Mouse (Mus musculus): ENCODE measurements around the gene Mrpl51.
"Not testable (repeated sequence)": the region's sequence is repeated elsewhere in the genome, so short reads cannot be mapped to it uniquely, and the experiment has no call there.

Mrpl51 gene

DNA sequence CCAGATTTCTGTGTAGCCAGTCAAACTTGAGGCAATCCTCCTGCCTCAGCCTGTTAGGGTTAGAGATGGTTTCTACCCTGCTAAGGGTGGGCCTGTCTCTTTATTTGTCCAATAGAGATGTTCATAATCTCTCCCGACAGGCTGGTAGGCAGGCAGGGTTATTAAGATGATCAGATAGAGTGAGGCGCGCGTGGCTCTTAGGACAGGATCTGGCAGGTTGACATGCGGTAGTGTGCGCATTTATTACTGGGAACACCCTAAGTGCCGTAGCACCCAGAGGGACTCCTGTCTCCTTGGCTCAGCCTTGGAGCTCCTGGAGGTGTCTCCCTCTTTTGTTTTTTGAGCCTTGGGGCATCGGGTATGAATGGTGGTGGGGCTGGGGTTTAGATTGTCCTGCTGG, 36.3 kb upstream of the Mrpl51 start:
- Histone ChIP-seq H3K27me3 (ENCODE audit: insufficient read depth, low read length) (no peaks in the 10 kb centered on the region), H3K9me3 (ENCODE audit: low read length) (no peaks in the 10 kb centered on the region), H3K4me3 (replicated peaks; ENCODE audit: low read length) (no peak overlapping the region), H3K4me1 (replicated peaks; ENCODE audit: low read depth, low read length) (peaks cover 84% of the 10 kb centered on the region), H3K36me3 (ENCODE audit: insufficient read depth, low read length) (peaks cover 80% of the 10 kb centered on the region)
- TF ChIP-seq CTCF (conservative IDR thresholded peaks at IDR 0.05; ENCODE audit: low read length) (no peak), POU5F1 (IDR thresholded peaks at IDR 0.05; ENCODE audit: borderline replicate concordance, low read length) (no peak), NANOG (IDR thresholded peaks at IDR 0.05; ENCODE audit: borderline replicate concordance, low read length) (no peak)

DNA sequence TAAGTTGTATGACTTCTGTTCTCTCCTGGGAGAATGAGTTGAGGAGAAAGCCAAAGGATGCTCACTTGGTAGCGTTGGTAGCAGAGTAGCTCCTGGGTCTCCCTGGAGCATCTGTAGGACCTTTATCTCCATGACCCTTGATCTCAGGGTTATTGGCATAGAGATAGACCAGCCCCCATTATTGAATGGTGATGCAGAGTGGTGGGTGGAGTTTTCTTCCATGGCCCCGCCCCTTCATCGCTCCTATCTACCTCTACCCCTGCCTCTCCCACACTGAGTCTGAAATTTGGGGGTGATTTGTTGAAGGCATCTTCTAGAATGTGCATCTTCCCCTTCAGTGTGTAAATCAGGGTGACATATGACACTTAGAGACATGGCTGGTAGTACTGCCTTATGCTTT, 35.1 kb upstream of the Mrpl51 start:
- no peak overlapping the region for H3K4me3 ChIP-seq (replicated peaks; ENCODE audit: low read length)
- no peaks in the 10 kb centered on the region for H3K27me3 ChIP-seq (ENCODE audit: insufficient read depth, low read length)
- H3K4me1 ChIP-seq (replicated peaks; ENCODE audit: low read depth, low read length) = peaks cover 82% of the 10 kb centered on the region
- H3K9me3 ChIP-seq (ENCODE audit: low read length) = no peaks in the 10 kb centered on the region
- no peak for TF ChIP-seq CTCF (conservative IDR thresholded peaks at IDR 0.05; ENCODE audit: low read length)
- TF ChIP-seq NANOG (IDR thresholded peaks at IDR 0.05; ENCODE audit: borderline replicate concordance, low read length) = no peak
- TF ChIP-seq POU5F1 (IDR thresholded peaks at IDR 0.05; ENCODE audit: borderline replicate concordance, low read length) = no peak
- H3K36me3 ChIP-seq (ENCODE audit: insufficient read depth, low read length) = peaks cover 82% of the 10 kb centered on the region

DNA sequence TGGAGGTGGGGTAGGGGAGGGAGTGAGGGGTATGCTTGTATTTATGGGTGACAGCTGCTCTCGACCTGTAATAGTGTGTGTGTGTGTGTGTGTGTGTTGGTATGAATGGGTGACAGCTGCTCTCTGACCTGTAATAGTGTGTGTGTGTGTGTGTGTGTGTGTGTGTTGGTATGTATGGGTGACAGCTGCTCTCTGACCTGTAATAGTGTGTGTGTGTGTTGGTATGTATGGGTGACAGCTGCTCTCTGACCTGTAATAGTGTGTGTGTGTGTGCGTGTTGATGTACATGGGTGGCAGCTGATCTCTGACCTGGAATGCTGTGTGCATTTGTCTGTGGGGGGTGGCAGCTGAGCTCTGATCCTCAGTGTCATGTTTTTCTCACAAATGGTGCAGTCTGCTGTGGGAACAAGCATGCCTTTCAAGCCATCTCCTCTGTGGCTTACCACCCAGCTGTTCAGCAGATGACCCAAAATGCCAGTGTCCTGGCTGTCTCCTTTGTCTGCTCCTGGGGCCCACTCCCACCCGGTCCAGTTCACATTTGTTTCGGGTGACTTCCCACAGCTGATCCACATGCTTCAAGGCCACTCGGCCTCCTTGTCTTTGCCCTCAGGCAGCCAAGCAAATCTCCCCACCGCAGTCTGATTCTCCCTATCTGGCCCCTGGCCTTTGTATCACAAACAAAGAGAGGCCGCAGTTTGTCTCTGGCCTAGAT, 34.5 kb upstream of the Mrpl51 start:
- Histone ChIP-seq H3K36me3 (ENCODE audit: insufficient read depth, low read length) (peaks cover 82% of the 10 kb centered on the region), H3K4me3 (replicated peaks; ENCODE audit: low read length) (no peak overlapping the region), H3K4me1 (replicated peaks; ENCODE audit: low read depth, low read length) (peaks cover 76% of the 10 kb centered on the region), H3K27me3 (ENCODE audit: insufficient read depth, low read length) (no peaks in the 10 kb centered on the region), H3K9me3 (ENCODE audit: low read length) (no peaks in the 10 kb centered on the region)
- TF ChIP-seq POU5F1 (IDR thresholded peaks at IDR 0.05; ENCODE audit: borderline replicate concordance, low read length) (no peak), CTCF (conservative IDR thresholded peaks at IDR 0.05; ENCODE audit: low read length) (no peak), NANOG (IDR thresholded peaks at IDR 0.05; ENCODE audit: borderline replicate concordance, low read length) (no peak)

DNA sequence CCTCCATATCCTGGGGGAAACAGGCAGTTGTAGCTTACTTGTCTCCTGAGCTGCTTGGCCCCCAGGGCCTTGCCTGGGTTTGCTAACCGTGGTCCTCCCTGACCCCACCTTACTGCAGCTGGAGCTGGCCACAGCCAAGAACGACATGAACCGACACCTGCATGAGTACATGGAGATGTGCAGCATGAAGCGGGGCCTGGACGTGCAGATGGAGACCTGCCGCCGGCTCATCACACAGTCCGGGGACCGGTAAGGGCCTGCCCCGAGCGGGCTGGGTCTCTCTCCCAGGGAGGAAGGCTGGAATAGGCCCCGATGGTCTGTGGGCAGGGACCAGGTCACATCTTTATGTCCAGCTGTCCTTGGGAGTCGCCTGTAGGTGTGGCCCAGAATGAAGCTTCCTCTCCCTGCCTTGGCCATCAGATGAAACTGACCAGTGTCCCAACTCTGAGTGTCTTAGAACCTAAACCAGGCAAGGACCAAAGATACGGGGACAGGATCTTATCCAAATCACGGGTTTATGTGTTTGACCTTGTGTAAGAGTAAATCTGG, 32.6 kb upstream of the Mrpl51 start:
- no peaks in the 10 kb centered on the region for H3K27me3 ChIP-seq (ENCODE audit: insufficient read depth, low read length)
- peak overlapping the region; percentile 49 for H3K4me3 ChIP-seq (replicated peaks; ENCODE audit: low read length)
- H3K9me3 ChIP-seq (ENCODE audit: low read length) = no peaks in the 10 kb centered on the region
- peaks cover 82% of the 10 kb centered on the region for H3K36me3 ChIP-seq (ENCODE audit: insufficient read depth, low read length)
- peaks cover 69% of the 10 kb centered on the region for H3K4me1 ChIP-seq (replicated peaks; ENCODE audit: low read depth, low read length)
- TF ChIP-seq POU5F1 (IDR thresholded peaks at IDR 0.05; ENCODE audit: borderline replicate concordance, low read length) (no peak), CTCF (conservative IDR thresholded peaks at IDR 0.05; ENCODE audit: low read length) (no peak), NANOG (IDR thresholded peaks at IDR 0.05; ENCODE audit: borderline replicate concordance, low read length) (no peak)

DNA sequence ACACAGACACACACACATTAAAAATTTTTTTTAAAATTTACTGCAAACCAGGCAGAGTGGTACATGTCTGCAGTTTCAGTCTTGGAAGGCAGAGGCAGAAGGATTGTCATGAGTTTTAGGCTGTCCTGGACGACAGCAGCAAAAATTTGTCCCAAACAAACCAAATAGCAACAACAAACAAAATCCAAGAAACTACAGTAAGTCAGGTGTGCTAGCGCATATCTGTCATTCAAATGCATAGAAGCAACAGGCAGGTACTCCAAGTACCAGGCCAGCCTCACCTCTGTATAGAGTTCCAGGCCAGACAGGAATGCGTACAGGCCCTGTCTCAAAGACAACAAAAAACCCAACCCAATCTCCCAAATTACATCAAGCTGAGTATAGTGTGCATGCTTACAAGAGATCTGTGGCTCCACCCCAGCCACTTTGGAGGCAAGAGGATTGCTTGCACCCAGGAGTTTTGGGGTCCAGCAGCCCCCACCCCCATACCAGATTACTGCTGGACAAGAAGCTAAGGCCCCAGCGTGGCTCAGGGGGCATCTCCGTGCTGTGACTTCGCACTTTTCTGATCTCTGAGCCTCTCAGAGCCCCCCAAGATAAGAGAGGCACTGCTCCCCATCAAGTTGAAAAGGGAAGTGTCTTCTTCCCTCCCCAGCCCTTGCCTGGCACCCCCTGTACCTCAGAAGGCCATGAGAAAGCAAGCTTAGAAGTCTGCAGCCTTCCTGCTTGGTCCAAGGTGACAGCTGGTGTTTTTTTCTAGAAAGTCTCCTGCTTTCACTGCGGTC, 31.6 kb upstream of the Mrpl51 start:
- H3K4me3 ChIP-seq (replicated peaks; ENCODE audit: low read length) = peak overlapping the region; percentile 55
- H3K36me3 ChIP-seq (ENCODE audit: insufficient read depth, low read length) = peaks cover 88% of the 10 kb centered on the region
- TF ChIP-seq POU5F1 (IDR thresholded peaks at IDR 0.05; ENCODE audit: borderline replicate concordance, low read length) = no peak
- TF ChIP-seq CTCF (conservative IDR thresholded peaks at IDR 0.05; ENCODE audit: low read length) = no peak
- TF ChIP-seq NANOG (IDR thresholded peaks at IDR 0.05; ENCODE audit: borderline replicate concordance, low read length) = no peak
- H3K9me3 ChIP-seq (ENCODE audit: low read length) = no peaks in the 10 kb centered on the region
- no peaks in the 10 kb centered on the region for H3K27me3 ChIP-seq (ENCODE audit: insufficient read depth, low read length)
- H3K4me1 ChIP-seq (replicated peaks; ENCODE audit: low read depth, low read length) = peaks cover 66% of the 10 kb centered on the region

DNA sequence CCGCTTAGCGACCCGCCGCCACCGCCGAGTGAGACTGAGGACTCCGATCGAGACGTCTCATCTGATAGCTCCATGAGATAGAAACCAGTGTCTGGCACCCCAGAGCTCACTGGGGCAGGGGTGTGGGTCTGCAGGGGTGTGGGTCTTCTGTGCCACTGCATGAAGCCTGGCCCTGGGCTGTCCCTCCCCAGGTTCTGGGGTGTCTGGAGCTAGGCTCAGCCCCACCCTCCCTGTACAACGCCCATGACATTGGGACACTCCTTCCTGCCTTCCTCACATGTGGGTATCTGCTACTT, 31.1 kb upstream of the Mrpl51 start:
- peaks cover 84% of the 10 kb centered on the region for H3K36me3 ChIP-seq (ENCODE audit: insufficient read depth, low read length)
- peak overlapping the region; percentile 55 for H3K4me3 ChIP-seq (replicated peaks; ENCODE audit: low read length)
- no peaks in the 10 kb centered on the region for H3K9me3 ChIP-seq (ENCODE audit: low read length)
- peaks cover 61% of the 10 kb centered on the region for H3K4me1 ChIP-seq (replicated peaks; ENCODE audit: low read depth, low read length)
- TF ChIP-seq NANOG (IDR thresholded peaks at IDR 0.05; ENCODE audit: borderline replicate concordance, low read length) (no peak), POU5F1 (IDR thresholded peaks at IDR 0.05; ENCODE audit: borderline replicate concordance, low read length) (no peak), CTCF (conservative IDR thresholded peaks at IDR 0.05; ENCODE audit: low read length) (no peak)
- H3K27me3 ChIP-seq (ENCODE audit: insufficient read depth, low read length) = no peaks in the 10 kb centered on the region

DNA sequence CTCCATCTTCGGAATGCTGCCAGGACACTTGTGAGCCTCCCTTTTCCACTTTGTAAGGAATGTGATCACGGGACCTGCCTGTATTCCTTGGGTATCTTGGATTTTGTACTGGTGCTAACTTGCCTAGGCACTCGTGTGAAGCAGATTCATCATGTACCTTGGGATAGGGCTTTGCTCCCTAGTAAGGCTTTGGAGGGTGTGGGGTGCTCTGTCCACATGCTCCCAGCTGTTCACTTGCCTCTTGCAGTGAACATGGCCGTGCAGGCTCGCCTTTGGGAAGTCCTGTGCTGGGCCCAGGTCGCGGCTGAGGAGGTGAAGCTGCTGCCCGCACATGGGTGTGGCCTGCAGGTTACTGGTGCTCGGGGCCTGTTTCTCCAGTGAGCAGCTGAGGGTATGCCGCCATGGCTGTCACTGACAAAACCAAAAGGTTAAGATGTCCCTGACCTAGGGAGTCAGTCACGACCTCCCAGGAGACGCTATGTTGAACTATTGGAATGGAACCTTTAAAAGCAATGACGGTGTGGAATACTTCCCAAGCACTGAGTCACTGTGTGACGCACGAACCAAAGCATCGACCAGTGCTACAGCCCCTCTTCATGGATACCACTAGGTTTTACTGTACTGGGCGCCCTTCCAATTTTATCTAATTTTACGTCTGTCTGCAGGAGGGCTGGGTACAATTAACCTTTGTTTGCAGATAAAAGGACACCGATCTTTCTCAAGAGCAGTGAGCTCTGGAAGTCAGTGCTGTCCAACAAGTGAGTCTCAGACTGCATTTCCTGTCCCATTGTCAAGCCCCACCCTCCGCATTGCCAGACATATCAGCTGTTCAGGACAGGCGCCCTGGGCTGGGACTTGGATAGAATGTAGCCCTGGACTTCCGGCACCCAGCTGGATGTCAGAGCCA, 30.5 kb upstream of the Mrpl51 start:
- Histone ChIP-seq H3K36me3 (ENCODE audit: insufficient read depth, low read length) (peaks cover 78% of the 10 kb centered on the region), H3K4me3 (replicated peaks; ENCODE audit: low read length) (peak overlapping the region; percentile 55), H3K4me1 (replicated peaks; ENCODE audit: low read depth, low read length) (peaks cover 55% of the 10 kb centered on the region), H3K9me3 (ENCODE audit: low read length) (no peaks in the 10 kb centered on the region), H3K27me3 (ENCODE audit: insufficient read depth, low read length) (no peaks in the 10 kb centered on the region)
- no peak for TF ChIP-seq NANOG (IDR thresholded peaks at IDR 0.05; ENCODE audit: borderline replicate concordance, low read length)
- TF ChIP-seq CTCF (conservative IDR thresholded peaks at IDR 0.05; ENCODE audit: low read length) = no peak
- TF ChIP-seq POU5F1 (IDR thresholded peaks at IDR 0.05; ENCODE audit: borderline replicate concordance, low read length) = no peak

DNA sequence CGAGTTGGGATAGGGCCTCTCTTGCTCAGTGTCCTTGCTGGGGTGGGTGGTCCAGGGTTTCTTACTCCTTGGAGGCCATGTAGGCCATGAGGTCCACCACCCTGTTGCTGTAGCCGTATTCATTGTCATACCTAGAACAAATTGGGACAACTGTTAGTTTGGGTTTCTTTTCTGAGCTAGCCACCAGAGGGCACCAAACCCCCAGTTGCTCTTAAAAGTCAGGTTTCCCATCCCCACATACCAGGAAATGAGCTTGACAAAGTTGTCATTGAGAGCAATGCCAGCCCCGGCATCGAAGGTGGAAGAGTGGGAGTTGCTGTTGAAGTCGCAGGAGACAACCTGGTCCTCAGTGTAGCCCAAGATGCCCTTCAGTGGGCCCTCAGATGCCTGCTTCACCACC, 29.6 kb upstream of the Mrpl51 start:
- H3K27me3 ChIP-seq (ENCODE audit: insufficient read depth, low read length); H3K9me3 ChIP-seq (ENCODE audit: low read length): not testable (repeated sequence)
- Histone ChIP-seq H3K4me3 (replicated peaks; ENCODE audit: low read length) (peak overlapping the region; percentile 98), H3K36me3 (ENCODE audit: insufficient read depth, low read length) (peaks cover 72% of the 10 kb centered on the region), H3K4me1 (replicated peaks; ENCODE audit: low read depth, low read length) (peaks cover 47% of the 10 kb centered on the region)
- peak; percentile 45 for TF ChIP-seq CTCF (conservative IDR thresholded peaks at IDR 0.05; ENCODE audit: low read length)

DNA sequence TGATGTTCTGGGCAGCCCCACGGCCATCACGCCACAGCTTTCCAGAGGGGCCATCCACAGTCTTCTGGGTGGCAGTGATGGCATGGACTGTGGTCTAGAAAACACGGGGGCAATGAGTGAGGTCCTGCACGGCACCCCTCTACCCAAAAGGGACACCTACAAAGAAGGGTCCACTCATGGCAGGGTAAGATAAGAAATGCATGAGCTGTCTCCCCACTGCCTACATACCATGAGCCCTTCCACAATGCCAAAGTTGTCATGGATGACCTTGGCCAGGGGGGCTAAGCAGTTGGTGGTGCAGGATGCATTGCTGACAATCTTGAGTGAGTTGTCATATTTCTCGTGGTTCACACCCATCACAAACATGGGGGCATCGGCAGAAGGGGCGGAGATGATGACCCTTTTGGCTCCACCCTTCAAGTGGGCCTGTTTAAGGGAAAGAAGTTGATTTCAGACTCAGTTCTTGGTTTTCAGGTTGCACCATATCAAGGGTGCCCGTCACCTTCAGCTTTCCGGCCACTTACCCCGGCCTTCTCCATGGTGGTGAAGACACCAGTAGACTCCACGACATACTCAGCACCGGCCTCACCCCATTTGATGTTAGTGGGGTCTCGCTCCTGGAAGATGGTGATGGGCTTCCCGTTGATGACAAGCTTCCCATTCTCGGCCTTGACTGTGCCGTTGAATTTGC, 28.8 kb upstream of the Mrpl51 start:
- peaks cover 72% of the 10 kb centered on the region for H3K36me3 ChIP-seq (ENCODE audit: insufficient read depth, low read length)
- H3K27me3 ChIP-seq (ENCODE audit: insufficient read depth, low read length); H3K9me3 ChIP-seq (ENCODE audit: low read length): not testable (repeated sequence)
- peaks cover 46% of the 10 kb centered on the region for H3K4me1 ChIP-seq (replicated peaks; ENCODE audit: low read depth, low read length)
- peak overlapping the region; percentile 98 for H3K4me3 ChIP-seq (replicated peaks; ENCODE audit: low read length)

All from E14TG2a.4 (cell line).